Mouse (Mus musculus): ENCODE data around the gene Uba7.

DNA sequence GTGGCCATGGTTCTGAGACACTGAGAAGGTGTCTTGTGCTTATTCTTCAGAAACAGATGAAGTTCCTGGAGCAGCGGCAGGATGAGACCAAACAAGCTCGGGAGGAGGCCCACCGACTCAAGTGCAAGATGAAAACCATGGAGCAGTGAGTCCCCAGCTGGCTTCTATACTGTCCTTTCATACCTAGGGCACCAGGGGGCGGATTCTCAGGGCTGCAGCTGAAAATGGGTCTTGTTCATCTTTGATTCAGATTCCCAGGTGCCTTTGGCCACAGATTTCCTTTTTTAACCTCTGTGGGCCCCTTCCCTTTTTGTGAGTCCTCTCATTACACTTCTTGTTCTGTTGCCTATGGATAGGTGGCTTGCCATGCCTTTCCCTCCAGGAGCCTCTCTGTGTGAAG is 14.4 kb upstream of the Uba7 start:
- peak; percentile 18 for TF ChIP-seq CTCF (conservative IDR thresholded peaks at IDR 0.05; ENCODE audit: low read length)
- TF ChIP-seq POU5F1 (IDR thresholded peaks at IDR 0.05; ENCODE audit: borderline replicate concordance, low read length): no peak
